Mouse (Mus musculus): ENCODE measurements around the gene Spaca6. TPM values are rescaled to one million over a fixed set of nuclear protein-coding genes. Genes with fewer than 3 reads are reported as not detected.

Gene Spaca6
- polyA plus RNA-seq, 1 experiment from 2014 or later: 38.9 TPM

DNA sequence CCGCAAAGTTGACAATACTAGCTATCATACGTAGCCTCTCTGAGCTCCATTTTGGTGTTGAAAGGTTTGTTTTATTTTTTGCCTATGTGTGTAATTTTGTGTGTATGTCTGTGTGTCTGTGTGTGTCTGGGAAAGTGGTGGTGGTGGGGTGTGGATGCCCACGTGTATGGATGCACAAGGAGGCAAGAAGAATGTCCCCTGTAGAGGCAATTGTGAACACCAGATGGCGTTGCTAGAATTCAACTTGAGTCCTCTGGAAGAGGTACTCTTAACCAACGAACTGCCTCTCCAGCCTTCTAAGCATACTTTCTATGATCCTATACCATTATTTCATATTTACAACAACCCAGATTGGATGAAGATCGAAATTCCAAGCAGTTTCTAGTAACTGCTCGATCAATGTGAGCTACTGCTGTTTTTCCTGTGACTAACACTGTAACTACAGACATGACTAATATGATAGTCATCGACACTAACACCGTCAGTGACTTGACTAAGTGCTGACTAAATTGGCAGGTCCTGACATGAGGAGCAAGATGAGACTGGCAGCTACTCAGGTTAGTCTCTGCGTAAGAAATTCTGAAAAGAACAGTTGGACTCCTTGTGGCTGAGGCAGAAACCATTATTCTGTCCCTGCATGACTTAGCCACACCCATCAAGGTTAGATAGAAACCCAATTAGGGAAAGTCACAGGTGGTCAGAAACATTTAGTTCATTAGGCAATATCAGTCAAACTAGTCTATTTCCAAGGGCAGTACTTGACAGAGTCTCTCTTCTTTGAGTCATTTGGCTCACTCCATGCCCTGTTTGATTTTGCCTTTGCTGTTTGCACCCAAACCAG is 18.4 kb downstream of the Spaca6 start:
- Histone ChIP-seq H3K36me3 (ENCODE audit: insufficient read depth) (peaks cover 29% of the 10 kb centered on the region), H3K4me1 (ENCODE audit: insufficient read depth) (no peaks in the 10 kb centered on the region), H3K27ac (ENCODE audit: low read depth) (no peak overlapping the region), H3K4me2 (no peak overlapping the region), H3K4me3 (ENCODE audit: low read depth, low read length) (no peak overlapping the region), H3K9ac (no peak overlapping the region), H3K27me3 (ENCODE audit: insufficient read depth, low read length) (no peaks in the 10 kb centered on the region), H3K9me3 (ENCODE audit: low read depth, low read length) (no peaks in the 10 kb centered on the region)
- ATAC-seq (ENCODE audit: insufficient read depth): no peak
- no peak for DNase-seq
- WGBS: 71% methylated on average over 10 of the region's 10 CpGs
- TF ChIP-seq CTCF (IDR thresholded peaks at IDR 0.05; ENCODE audit: low read depth): peak; percentile 23; the same call in 1 of the 2 replicates

- no peaks in the 10 kb centered on the region for H3K4me1 ChIP-seq (ENCODE audit: insufficient read depth)
- no peak for TF ChIP-seq CTCF (IDR thresholded peaks at IDR 0.05; ENCODE audit: low read depth)
- no peak overlapping the region for H3K27ac ChIP-seq (ENCODE audit: low read depth)
- no peaks in the 10 kb centered on the region for H3K9me3 ChIP-seq (ENCODE audit: low read depth, low read length)
- peaks cover 21% of the 10 kb centered on the region; the same call in 1 of the 2 replicates for H3K36me3 ChIP-seq (ENCODE audit: insufficient read depth)
- H3K4me2 ChIP-seq: no peak overlapping the region
- no peak for DNase-seq
- H3K27me3 ChIP-seq (ENCODE audit: insufficient read depth, low read length): no peaks in the 10 kb centered on the region
- H3K4me3 ChIP-seq (ENCODE audit: low read depth, low read length): no peak overlapping the region
- H3K9ac ChIP-seq: no peak overlapping the region
- WGBS: 71% methylated on average over 2 of the region's 2 CpGs
- ATAC-seq (ENCODE audit: insufficient read depth): no peak
Measured at GRCm38 (mm10) chr17:17848988-17849387, 22.0 kb downstream of the Spaca6 start.

DNA sequence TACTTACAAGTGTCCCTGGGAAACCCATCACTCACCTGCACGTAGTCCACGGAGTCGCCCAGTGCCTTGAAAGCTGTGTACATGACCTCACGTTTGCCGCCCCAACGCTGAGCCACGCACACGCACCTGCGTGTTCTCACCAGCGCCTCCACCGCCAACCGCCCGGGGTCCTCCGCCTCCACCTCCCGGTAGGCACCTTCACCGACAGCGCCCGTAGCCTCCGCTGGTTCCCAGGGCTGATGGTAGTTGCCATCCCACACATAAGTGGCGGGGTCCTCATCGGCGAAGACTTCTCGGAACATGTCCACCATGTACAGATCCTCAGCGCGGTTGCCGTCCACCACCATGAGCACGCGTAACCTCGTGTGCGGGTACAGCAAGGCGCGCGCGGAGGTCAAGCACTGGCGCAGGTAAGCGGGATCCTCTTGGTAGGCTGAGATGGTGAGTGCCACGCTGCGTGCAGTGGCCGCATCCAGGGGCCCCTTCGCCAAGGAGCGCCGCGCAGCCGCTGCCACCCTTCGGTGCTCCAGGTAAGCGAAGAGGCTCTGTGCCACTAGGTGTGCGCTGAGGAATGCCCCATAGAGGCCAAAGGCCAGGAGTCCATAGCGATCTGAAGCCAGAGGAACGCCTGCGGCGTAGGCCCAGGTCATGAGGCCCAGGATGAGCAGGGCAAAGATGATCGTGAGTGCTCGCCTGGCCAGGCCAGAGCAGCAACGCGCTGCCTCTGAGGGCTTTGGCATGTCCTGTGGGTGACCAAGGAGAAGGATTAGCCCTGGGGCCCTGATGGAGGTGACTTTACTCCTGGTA is 23.2 kb downstream of the Spaca6 start:
- Histone ChIP-seq H3K4me1 (ENCODE audit: insufficient read depth) (no peaks in the 10 kb centered on the region), H3K9me3 (ENCODE audit: low read depth, low read length) (no peaks in the 10 kb centered on the region), H3K36me3 (ENCODE audit: insufficient read depth) (peaks cover 21% of the 10 kb centered on the region; the same call in 1 of the 2 replicates), H3K4me2 (no peak overlapping the region), H3K27me3 (ENCODE audit: insufficient read depth, low read length) (no peaks in the 10 kb centered on the region), H3K4me3 (ENCODE audit: low read depth, low read length) (no peak overlapping the region), H3K27ac (ENCODE audit: low read depth) (no peak overlapping the region), H3K9ac (no peak overlapping the region)
- no peak for TF ChIP-seq CTCF (IDR thresholded peaks at IDR 0.05; ENCODE audit: low read depth)
- ATAC-seq (ENCODE audit: insufficient read depth) (peak; percentile 30; the same call in 1 of the 2 replicates), DNase-seq (no peak)
- WGBS: 24% methylated on average over 55 of the region's 55 CpGs

DNA sequence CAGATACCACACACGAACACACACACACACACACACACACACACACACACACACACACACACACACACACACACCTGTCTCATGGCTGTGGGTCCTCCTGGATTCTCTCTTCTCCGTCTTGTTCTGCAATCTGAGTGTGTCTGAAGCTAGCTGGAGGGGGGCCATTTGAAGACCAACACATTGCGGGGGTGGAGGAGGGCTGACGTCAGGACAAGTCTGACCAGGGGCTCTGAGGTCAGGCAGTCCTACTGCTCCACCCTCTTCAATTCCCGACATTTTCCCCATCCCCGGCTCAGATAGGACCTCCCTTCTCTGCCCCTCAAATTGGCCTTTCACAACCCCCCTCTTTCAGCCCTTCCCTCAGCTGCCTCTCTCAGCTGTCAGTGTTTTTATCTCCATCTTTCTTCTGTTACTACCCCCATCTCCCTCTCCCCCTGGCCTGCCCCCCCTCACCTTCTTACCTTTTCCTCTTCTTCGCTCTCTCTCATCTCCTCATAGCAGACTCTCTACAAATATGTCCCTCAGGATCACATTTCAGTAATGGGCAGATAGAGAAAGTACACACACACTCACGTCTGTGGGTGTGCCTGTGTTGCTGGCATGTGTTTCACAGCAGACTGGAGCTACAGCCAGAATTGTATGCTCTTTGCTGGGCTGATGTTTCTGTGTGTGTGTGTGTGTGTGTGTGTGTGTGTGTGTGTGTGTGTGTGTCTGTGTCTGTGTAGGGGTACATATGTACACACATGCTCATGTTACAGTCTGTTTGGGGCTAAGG is 28.3 kb downstream of the Spaca6 start, which contains the start of gene Has1:
Gene Has1 (minus strand): TSS at position 142 of the 775 bp plus-strand sequence.
- WGBS: 23% methylated on average over 8 of the region's 8 CpGs

GRCm38 (mm10) chr17:17856612-17857011 is 29.7 kb downstream of the Spaca6 start:
- H3K4me3 ChIP-seq (ENCODE audit: low read depth, low read length): no peak overlapping the region
- no peak for DNase-seq
- H3K9ac ChIP-seq: no peak overlapping the region
- H3K9me3 ChIP-seq (ENCODE audit: low read depth, low read length): no peaks in the 10 kb centered on the region
- H3K4me2 ChIP-seq: no peak overlapping the region
- no peaks in the 10 kb centered on the region for H3K27me3 ChIP-seq (ENCODE audit: insufficient read depth, low read length)
- WGBS: 35% methylated on average over 1 of the region's 1 CpGs
- ATAC-seq (ENCODE audit: insufficient read depth): no peak
- 0 out of 2 replicates have a peak, but pooled peaks cover 4% of the 10 kb centered on the region for H3K36me3 ChIP-seq (ENCODE audit: insufficient read depth)
- no peak for TF ChIP-seq CTCF (IDR thresholded peaks at IDR 0.05; ENCODE audit: low read depth)
- no peak overlapping the region for H3K27ac ChIP-seq (ENCODE audit: low read depth)
- H3K4me1 ChIP-seq (ENCODE audit: insufficient read depth): no peaks in the 10 kb centered on the region

More for the DNA sequence above, 28.3 kb downstream of the Spaca6 start, which contains the start of gene Has1:
- Histone ChIP-seq H3K27me3 (ENCODE audit: insufficient read depth, low read length) (no peaks in the 10 kb centered on the region), H3K9ac (no peak within 1 kb of the TSS), H3K36me3 (ENCODE audit: insufficient read depth) (0 out of 2 replicates have a peak, but pooled peaks cover 7% of the 10 kb centered on the region), H3K4me3 (ENCODE audit: low read depth, low read length) (no peak within 1 kb of the TSS), H3K9me3 (ENCODE audit: low read depth, low read length) (no peaks in the 10 kb centered on the region), H3K4me1 (ENCODE audit: insufficient read depth) (no peaks in the 10 kb centered on the region), H3K27ac (ENCODE audit: low read depth) (no peak within 1 kb of the TSS), H3K4me2 (no peak within 1 kb of the TSS)
- no peak; the same call in 1 of the 2 replicates for ATAC-seq (ENCODE audit: insufficient read depth)
- TF ChIP-seq CTCF (IDR thresholded peaks at IDR 0.05; ENCODE audit: low read depth): no peak
- no peak for DNase-seq

DNA sequence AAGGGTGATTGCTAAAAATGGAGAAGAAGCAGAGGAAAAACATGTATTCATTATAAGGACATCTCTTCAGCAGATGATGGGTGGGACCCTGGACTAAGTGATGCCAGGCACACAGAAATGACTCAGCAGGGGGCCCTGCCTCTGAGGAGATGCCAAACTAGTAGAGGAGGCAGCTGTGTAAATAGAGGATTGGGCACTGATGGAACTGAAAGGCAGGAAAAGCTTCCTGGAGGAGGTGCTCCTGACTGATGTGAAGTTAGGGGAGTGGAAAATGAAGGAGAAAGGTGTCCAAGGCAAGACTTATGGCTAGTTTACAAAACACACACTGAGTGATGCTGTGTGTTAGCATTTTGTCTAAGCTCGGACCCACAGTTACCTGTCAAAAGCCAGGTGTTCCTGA is 30.5 kb downstream of the Spaca6 start:
- Histone ChIP-seq H3K9ac (no peak overlapping the region), H3K27ac (ENCODE audit: low read depth) (no peak overlapping the region), H3K36me3 (ENCODE audit: insufficient read depth) (no peaks in the 10 kb centered on the region), H3K27me3 (ENCODE audit: insufficient read depth, low read length) (no peaks in the 10 kb centered on the region), H3K4me3 (ENCODE audit: low read depth, low read length) (no peak overlapping the region), H3K4me2 (no peak overlapping the region), H3K4me1 (ENCODE audit: insufficient read depth) (no peaks in the 10 kb centered on the region), H3K9me3 (ENCODE audit: low read depth, low read length) (no peaks in the 10 kb centered on the region)
- DNase-seq: no peak
- WGBS: 56% methylated on average over 1 of the region's 1 CpGs
- ATAC-seq (ENCODE audit: insufficient read depth): no peak
- no peak for TF ChIP-seq CTCF (IDR thresholded peaks at IDR 0.05; ENCODE audit: low read depth)
